ENCODE assay signal across 9 mouse cellular contexts in genomic region chr6:108306910-108307584, GRCm38 (mm10).
A peak's percentile ranks its signal among the peaks of the same experiment; 100 is the strongest.
DNase-seq lines count a peak whose midpoint lies in the region; ATAC-seq and TF ChIP-seq lines count a peak whose summit lies in the region.
"Had no signal": no experiment of that assay in that cellular context is flagged by ENCODE, and none has a peak within 500 bp of the region (broad histone marks: within the 10 kb centered on the region; RNA-seq: fewer than 3 reads in every experiment).

No protein-coding gene starts in this region.

- H3K4me2 ChIP-seq in kidney, postnatal 0 days (ENCODE audit: low read length), result peak overlapping the region; percentile 43; the same call in 1 of the 2 replicates
- H3K4me2 ChIP-seq: embryonic facial prominence, embryonic 12.5 days had no signal

- H3K27ac ChIP-seq in kidney, postnatal 0 days, result peak overlapping the region; percentile 85; the same call in 1 of the 2 replicates

- intact Hi-C loops in left cerebral cortex, postnatal 10 days (cut with DNase I), result no loop called here

- H3K4me1 ChIP-seq in kidney, postnatal 0 days (replicated peaks; ENCODE audit: insufficient read depth, low read length), result peaks cover 3% of the 10 kb centered on the region; the same call in 1 of the 2 replicates

- no peak for TF ChIP-seq CTCF in kidney, postnatal 0 days (IDR thresholded peaks at IDR 0.05; ENCODE audit: low read depth)

- no peaks in the 10 kb centered on the region for H3K27me3 ChIP-seq in kidney, postnatal 0 days (ENCODE audit: insufficient read depth, low read length)
- H3K27me3 ChIP-seq: embryonic facial prominence, embryonic 12.5 days had no signal

- H3K4me3 ChIP-seq in kidney, postnatal 0 days (replicated peaks; ENCODE audit: low read depth, low read length), result no peak overlapping the region
- H3K4me3 ChIP-seq: embryonic facial prominence, embryonic 12.5 days had no signal

- DNase-seq in adrenal gland, postnatal 14 days, result peak; percentile 31
- DNase-seq in adrenal gland, postnatal 4 days (ENCODE audit: low spot score in 2 of 2), result no peak
- DNase-seq in T-cell, adult 2 months (ENCODE audit: low spot score), result peak; percentile 27
- peak; percentile 42 for DNase-seq in kidney, postnatal 0 days (ENCODE audit: low spot score)
- DNase-seq in left cerebral cortex, postnatal 10 days (ENCODE audit: extremely low spot score in 1 of 2, low spot score in 2 of 2), result no peak
- DNase-seq in right cerebral cortex, postnatal 36 days (ENCODE audit: low spot score in 2 of 2), result no peak

- H3K36me3 ChIP-seq in kidney, postnatal 0 days (ENCODE audit: insufficient read depth, low read length), result no peaks in the 10 kb centered on the region
- H3K36me3 ChIP-seq: embryonic facial prominence, embryonic 12.5 days had no signal

- H3K9me3 ChIP-seq in kidney, postnatal 0 days (replicated peaks; ENCODE audit: low read length), result no peaks in the 10 kb centered on the region
- H3K9me3 ChIP-seq: embryonic facial prominence, embryonic 12.5 days had no signal

- no peak overlapping the region for H3K9ac ChIP-seq in kidney, postnatal 0 days (ENCODE audit: low read depth, low read length)
- H3K9ac ChIP-seq: embryonic facial prominence, embryonic 12.5 days had no signal

- whole genome bisulfite sequencing in kidney, postnatal 0 days, result 55% methylated on average over 9 of the region's 9 CpGs

- no peak for ATAC-seq in kidney, postnatal 0 days (replicated peaks; ENCODE audit: low FRiP score, low read depth)
- peak; percentile 78 for ATAC-seq in megakaryocyte, adult 5-6 weeks (ENCODE audit: poor library complexity, severe bottlenecking)
- ATAC-seq in erythroid progenitor cell, adult 5-6 weeks (replicated peaks; ENCODE audit: low FRiP score, poor library complexity, severe bottlenecking), result no peak

Comparison
In these comparisons a context has a peak if more than half of its experiments do, and no peak if none do; other contexts are left out.
1. DNase-seq: peak in adrenal gland, postnatal 14 days (single experiment), T-cell, adult 2 months (single experiment) and kidney, postnatal 0 days (single experiment); none in adrenal gland, postnatal 4 days (0 of 2), left cerebral cortex, postnatal 10 days (0 of 2) and right cerebral cortex, postnatal 36 days (0 of 2).